In genomic region chr5:30909300-30909659, GRCm38 (mm10) we compare ENCODE assay signal across 10 mouse cellular contexts. TPM values are rescaled to one million over a fixed set of nuclear protein-coding genes. Genes with fewer than 3 reads are reported as not detected.
A peak's percentile ranks its signal among the peaks of the same experiment; 100 is the strongest.
DNase-seq lines count a peak whose midpoint lies in the region; ATAC-seq and TF ChIP-seq lines count a peak whose summit lies in the region.
"Had no signal": no experiment of that assay in that cellular context is flagged by ENCODE, and none has a peak within 500 bp of the region (broad histone marks: within the 10 kb centered on the region; RNA-seq: fewer than 3 reads in every experiment).

No protein-coding gene starts in this region.

- no peaks in the 10 kb centered on the region for H3K9me3 ChIP-seq in embryonic facial prominence, embryonic 12.5 days
- H3K9me3 ChIP-seq in liver, embryonic 13.5 days (replicated peaks), result no peaks in the 10 kb centered on the region

- WGBS in embryonic facial prominence, embryonic 12.5 days, result 23% methylated on average over 7 of the region's 7 CpGs
- WGBS in liver, embryonic 13.5 days (ENCODE audit: insufficient replicate concordance), result 25% methylated on average over 7 of the region's 7 CpGs

- TF ChIP-seq CTCF in gastrocnemius, adult 2 months (IDR thresholded peaks at IDR 0.05), result no peak

- peak overlapping the region; percentile 10; the same call in 1 of the 2 replicates for H3K9ac ChIP-seq in embryonic facial prominence, embryonic 12.5 days
- H3K9ac ChIP-seq in liver, embryonic 13.5 days, result peak overlapping the region; percentile 94; the same call in 1 of the 2 replicates

- no peak overlapping the region; the same call in 1 of the 2 replicates for H3K4me3 ChIP-seq in gastrocnemius, adult 2 months
- H3K4me3 ChIP-seq in embryonic facial prominence, embryonic 12.5 days, result no peak overlapping the region
- H3K4me3 ChIP-seq in liver, embryonic 13.5 days (replicated peaks), result no peak overlapping the region

- H3K4me2 ChIP-seq in embryonic facial prominence, embryonic 12.5 days (replicated peaks), result peak overlapping the region; percentile 93
- H3K4me2 ChIP-seq in liver, embryonic 13.5 days, result peak overlapping the region; percentile 96

- intact Hi-C loops in gastrocnemius, adult 2 months (cut with DNase I), result no loop called here
- intact Hi-C loops in left cerebral cortex, postnatal 36 days (cut with DNase I), result no loop called here

- no peak for DNase-seq in gastrocnemius, adult 2 months
- no peak for DNase-seq in gastrocnemius, postnatal 4 days (ENCODE audit: low spot score in 2 of 2)
- peak; percentile 63 for DNase-seq in kidney, adult 18-20 months
- DNase-seq in liver, embryonic 13.5 days, result no peak
- no peak for DNase-seq in cerebellum, adult 11 months
- DNase-seq in left cerebral cortex, postnatal 36 days (ENCODE audit: low spot score in 2 of 2), result no peak
- DNase-seq: B cell, adult 2 months; layer of hippocampus, postnatal 36 days had no signal

- peak overlapping the region; percentile 94 for H3K27ac ChIP-seq in gastrocnemius, adult 2 months
- H3K27ac ChIP-seq in embryonic facial prominence, embryonic 12.5 days, result peak overlapping the region; percentile 98
- peak overlapping the region; percentile 89 for H3K27ac ChIP-seq in liver, embryonic 13.5 days

- peaks cover 65% of the 10 kb centered on the region for H3K4me1 ChIP-seq in embryonic facial prominence, embryonic 12.5 days
- H3K4me1 ChIP-seq in liver, embryonic 13.5 days (replicated peaks), result peaks cover 85% of the 10 kb centered on the region

- peaks cover 14% of the 10 kb centered on the region for H3K36me3 ChIP-seq in embryonic facial prominence, embryonic 12.5 days
- H3K36me3 ChIP-seq in liver, embryonic 13.5 days, result peaks cover 20% of the 10 kb centered on the region

- no peak for ATAC-seq in embryonic facial prominence, embryonic 12.5 days (ENCODE audit: insufficient number of reproducible peaks, insufficient read depth, low FRiP score, low TSS enrichment)
- ATAC-seq in liver, embryonic 13.5 days (ENCODE audit: low read depth), result no peak
- ATAC-seq in frontal cortex, adult (ENCODE audit: low TSS enrichment), result no peak

- no peaks in the 10 kb centered on the region for H3K27me3 ChIP-seq in embryonic facial prominence, embryonic 12.5 days
- no peaks in the 10 kb centered on the region for H3K27me3 ChIP-seq in liver, embryonic 13.5 days

RNA-seq across cellular contexts. Expression of gene Ost4, which starts 1.7 kb away (rescaled TPM):
- 100 to 1,000 TPM; 103 to 121 TPM for total RNA-seq in gastrocnemius, adult 2 months (2021)
- total RNA-seq in gastrocnemius, postnatal 4 days (2021), result 100 to 1,000 TPM; 171 to 194 TPM
- polyA plus RNA-seq in embryonic facial prominence, embryonic 12.5 days (2016; fragmentation: Nextera tagmentation; extraction: Ambion mirVana), result 346 and 376 TPM in 2 replicates
- 342 and 377 TPM in 2 replicates for polyA plus RNA-seq in liver, embryonic 13.5 days (2015; fragmentation: Nextera tagmentation; extraction: Ambion mirVana)
- total RNA-seq in left cerebral cortex, postnatal 36 days (2021), result 10 to 100 TPM; 82.6 to 97.0 TPM

RNA-seq across cellular contexts. Expression of gene Emilin1, which starts 3.9 kb away (rescaled TPM):
- total RNA-seq in gastrocnemius, adult 2 months (2021), result 1 to 10 TPM; 2.7 to 7.7 TPM
- total RNA-seq in gastrocnemius, postnatal 4 days (2021), result 100 to 1,000 TPM in 1 of 2 experiments, 10 to 100 TPM in 1; 86.8 to 104 TPM
- 248 and 252 TPM in 2 replicates for polyA plus RNA-seq in embryonic facial prominence, embryonic 12.5 days (2016; fragmentation: Nextera tagmentation; extraction: Ambion mirVana)
- 41.6 and 42.7 TPM in 2 replicates for polyA plus RNA-seq in liver, embryonic 13.5 days (2015; fragmentation: Nextera tagmentation; extraction: Ambion mirVana)
- total RNA-seq in left cerebral cortex, postnatal 36 days (2021), result 1 to 10 TPM; 1.7 to 5.1 TPM

RNA-seq across cellular contexts. Expression of gene Khk, which starts 12.0 kb away (rescaled TPM):
- total RNA-seq in gastrocnemius, adult 2 months (2021), result 10 to 100 TPM; 29.2 to 30.8 TPM
- 10 to 100 TPM; 26.7 to 29.8 TPM for total RNA-seq in gastrocnemius, postnatal 4 days (2021)
- polyA plus RNA-seq in embryonic facial prominence, embryonic 12.5 days (2016; fragmentation: Nextera tagmentation; extraction: Ambion mirVana), result 13.7 and 14.2 TPM in 2 replicates
- 33.9 and 37.6 TPM in 2 replicates for polyA plus RNA-seq in liver, embryonic 13.5 days (2015; fragmentation: Nextera tagmentation; extraction: Ambion mirVana)
- 10 to 100 TPM; 14.4 TPM for total RNA-seq in left cerebral cortex, postnatal 36 days (2021)

RNA-seq across cellular contexts. Expression of gene Agbl5, which starts 20.8 kb away (rescaled TPM):
- 1 to 10 TPM; 1.6 to 2.3 TPM for total RNA-seq in gastrocnemius, adult 2 months (2021)
- 10 to 100 TPM in 1 of 2 experiments, 1 to 10 TPM in 1; 8.3 to 10.0 TPM for total RNA-seq in gastrocnemius, postnatal 4 days (2021)
- 31.9 and 34.1 TPM in 2 replicates for polyA plus RNA-seq in embryonic facial prominence, embryonic 12.5 days (2016; fragmentation: Nextera tagmentation; extraction: Ambion mirVana)
- 4.3 and 5.3 TPM in 2 replicates for polyA plus RNA-seq in liver, embryonic 13.5 days (2015; fragmentation: Nextera tagmentation; extraction: Ambion mirVana)
- 10 to 100 TPM; 13.5 to 20.2 TPM for total RNA-seq in left cerebral cortex, postnatal 36 days (2021)

RNA-seq across cellular contexts. Expression of gene Cgref1, which starts 36.1 kb away (rescaled TPM):
- total RNA-seq in gastrocnemius, adult 2 months (2021), result 1 to 10 TPM; 2.0 to 2.9 TPM
- total RNA-seq in gastrocnemius, postnatal 4 days (2021), result 1 to 10 TPM; 9.5 to 10.0 TPM
- 4.5 and 5.7 TPM in 2 replicates for polyA plus RNA-seq in embryonic facial prominence, embryonic 12.5 days (2016; fragmentation: Nextera tagmentation; extraction: Ambion mirVana)
- 5.4 and 5.6 TPM in 2 replicates for polyA plus RNA-seq in liver, embryonic 13.5 days (2015; fragmentation: Nextera tagmentation; extraction: Ambion mirVana)
- 10 to 100 TPM; 26.1 to 26.4 TPM for total RNA-seq in left cerebral cortex, postnatal 36 days (2021)

Comparison
In these comparisons a context has a peak if more than half of its experiments do, and no peak if none do; other contexts are left out.
1. RNA of gene Emilin1, which starts 3.9 kb away (total RNA-seq): 86.8 to 104 TPM in gastrocnemius, postnatal 4 days; 2.7 to 7.7 TPM in gastrocnemius, adult 2 months and 1.7 to 5.1 TPM in left cerebral cortex, postnatal 36 days; every median in the first group is over 10 times any median in the second.
2. Peak in every context shown above with its lines, with median percentiles within 50 percentile points of each other: H3K27ac ChIP-seq.